Mouse (Mus musculus) limb, embryonic 15.5 days (tissue): ENCODE measurements around the gene Ppm1b. TPM values are rescaled to one million over a fixed set of nuclear protein-coding genes. Genes with fewer than 3 reads are reported as not detected.

Experiments used
- ATAC-seq: fragments of 200-750 bp; cut with Nextera tagmentation; 2 replicates; pipeline ENCODE4 v1.8.0; 2017; ENCODE audit warnings: low read depth, moderate TSS enrichment; ENCODE audit not compliant: insufficient number of reproducible peaks, low FRiP score, low TSS enrichment
- H3K27ac ChIP-seq: fragments of 300-500 bp; sonication (generic); 2 replicates; pipeline ENCODE4 v1.5.1; 2015; ENCODE audit warnings: moderate library complexity, mild to moderate bottlenecking, inconsistent platforms
- H3K27me3 ChIP-seq: fragments of 300-500 bp; sonication (generic); 2 replicates; pipeline ENCODE4 v1.6.1; 2015; ENCODE audit warnings: inconsistent platforms
- H3K36me3 ChIP-seq: fragments of 300-500 bp; sonication (generic); 2 replicates; pipeline ENCODE4 v1.6.1; 2015; ENCODE audit warnings: inconsistent platforms
- H3K4me1 ChIP-seq: fragments of 300-500 bp; sonication (generic); 2 replicates; pipeline ENCODE4 v1.6.1; 2015; ENCODE audit warnings: inconsistent platforms
- H3K4me2 ChIP-seq: fragments of 300-500 bp; sonication (generic); 2 replicates; pipeline ENCODE4 v1.6.1; 2015; ENCODE audit warnings: mild to moderate bottlenecking, inconsistent platforms
- H3K4me3 ChIP-seq: fragments of 300-500 bp; sonication (generic); 2 replicates; pipeline ENCODE4 v1.5.1; 2015; ENCODE audit warnings: mild to moderate bottlenecking, inconsistent platforms
- H3K9ac ChIP-seq: fragments of 300-500 bp; sonication (generic); 2 replicates; pipeline ENCODE4 v1.6.1; 2015; ENCODE audit warnings: inconsistent platforms
- H3K9me3 ChIP-seq: fragments of 300-500 bp; sonication (generic); 2 replicates; pipeline ENCODE4 v1.6.1; 2016; ENCODE audit warnings: inconsistent platforms
- WGBS: fragments of 180-500 bp; shearing (Covaris S2); methylation state at CpG from one replicate; pipeline ENCODE4 v1.1.7; 2015; 5-methylcytosine and 5-hydroxymethylcytosine counted together
- polyA plus RNA-seq: library from polyadenylated mRNA; unstranded; fragments of >200 nt; fragmentation: Nextera tagmentation; extraction: Ambion mirVana; gene quantifications from 2 replicates; pipeline ENCODE4 v1.2.1, GENCODE M21; 2015

Gene Ppm1b
- polyA plus RNA-seq, 1 experiment from 2014 or later = 63.7 TPM

- no peak for ATAC-seq
- no peak overlapping the region for H3K9ac ChIP-seq
- 0 out of 2 replicates have a peak, but pooled peaks cover 3% of the 10 kb centered on the region for H3K36me3 ChIP-seq
- no peak overlapping the region for H3K27ac ChIP-seq
- H3K4me1 ChIP-seq = no peaks in the 10 kb centered on the region
- H3K4me2 ChIP-seq = no peak overlapping the region
- no peaks in the 10 kb centered on the region for H3K9me3 ChIP-seq
- H3K27me3 ChIP-seq = no peaks in the 10 kb centered on the region
- no peak overlapping the region for H3K4me3 ChIP-seq
- WGBS = 87% methylated on average over 6 of the region's 6 CpGs
These were observed 69.9 kb downstream of the Ppm1b start for GRCm38 (mm10) chr17:85026436-85026835.

DNA sequence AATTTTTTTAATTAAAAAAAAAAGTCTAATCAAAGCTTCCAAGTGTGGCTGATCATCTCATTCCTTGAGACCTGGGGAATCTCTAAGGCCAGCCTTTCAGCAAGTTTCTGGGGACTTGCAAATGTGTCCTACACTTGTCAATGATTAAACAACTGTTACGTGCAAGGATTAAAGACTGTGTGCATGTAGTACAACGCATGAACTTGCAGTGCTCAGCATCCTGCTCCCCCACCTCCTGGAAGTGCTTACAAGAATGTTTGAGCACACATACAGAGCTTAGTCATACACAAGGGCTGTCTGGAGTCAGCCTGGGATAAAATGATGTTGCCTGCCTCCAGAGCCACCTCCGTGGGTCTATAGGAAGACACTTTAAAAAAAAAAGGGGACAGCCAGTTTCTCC is 70.7 kb downstream of the Ppm1b start:
- H3K4me3 ChIP-seq = no peak overlapping the region
- H3K4me1 ChIP-seq = no peaks in the 10 kb centered on the region
- no peaks in the 10 kb centered on the region for H3K9me3 ChIP-seq
- 0 out of 2 replicates have a peak, but pooled peaks cover 3% of the 10 kb centered on the region for H3K36me3 ChIP-seq
- no peaks in the 10 kb centered on the region for H3K27me3 ChIP-seq
- H3K9ac ChIP-seq = no peak overlapping the region
- ATAC-seq = no peak
- no peak overlapping the region for H3K27ac ChIP-seq
- 86% methylated on average over 3 of the region's 3 CpGs for WGBS
- H3K4me2 ChIP-seq = no peak overlapping the region

- no peak within 1 kb of the TSS for H3K9ac ChIP-seq
These were observed 71.7 kb downstream of the Ppm1b start, which contains the start of gene Slc3a1 for GRCm38 (mm10) chr17:85028093-85028739. Gene Slc3a1, plus strand, starts transcription at chr17:85028376.

DNA sequence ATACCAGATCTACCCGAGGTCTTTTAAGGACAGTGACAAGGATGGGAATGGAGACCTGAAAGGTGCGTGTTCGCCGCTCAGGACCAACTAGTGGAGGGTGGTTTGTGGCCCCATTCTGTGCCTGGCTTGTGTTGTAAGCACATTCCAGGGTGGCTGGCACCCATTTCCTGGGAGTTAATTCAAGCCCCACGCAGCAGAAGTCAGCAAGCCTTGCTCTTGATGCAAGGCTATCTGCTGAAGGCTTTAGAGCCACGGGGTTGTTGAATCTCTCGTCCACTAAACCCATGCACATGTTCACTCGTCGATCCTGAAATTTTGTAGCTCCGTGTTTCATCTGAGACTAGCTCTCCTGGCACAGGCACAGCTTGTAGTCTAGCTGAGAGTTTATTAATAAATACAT is 72.3 kb downstream of the Ppm1b start:
- Histone ChIP-seq H3K27ac (no peak overlapping the region), H3K4me2 (no peak overlapping the region), H3K9me3 (no peaks in the 10 kb centered on the region), H3K9ac (no peak overlapping the region), H3K4me1 (no peaks in the 10 kb centered on the region), H3K4me3 (no peak overlapping the region), H3K36me3 (0 out of 2 replicates have a peak, but pooled peaks cover 3% of the 10 kb centered on the region), H3K27me3 (no peaks in the 10 kb centered on the region)
- ATAC-seq = no peak
- WGBS = 93% methylated on average over 10 of the region's 10 CpGs

More at GRCm38 (mm10) chr17:85028093-85028739, 71.7 kb downstream of the Ppm1b start, which contains the start of gene Slc3a1:
- H3K4me1 ChIP-seq = no peaks in the 10 kb centered on the region
- 0 out of 2 replicates have a peak, but pooled peaks cover 3% of the 10 kb centered on the region for H3K36me3 ChIP-seq
- no peak for ATAC-seq
- no peak within 1 kb of the TSS for H3K4me3 ChIP-seq
- H3K4me2 ChIP-seq = no peak within 1 kb of the TSS
- H3K27ac ChIP-seq = no peak within 1 kb of the TSS
- no peaks in the 10 kb centered on the region for H3K27me3 ChIP-seq
- WGBS = 91% methylated on average over 20 of the region's 20 CpGs
- no peaks in the 10 kb centered on the region for H3K9me3 ChIP-seq

GRCm38 (mm10) chr17:85030651-85031050 is 74.1 kb downstream of the Ppm1b start:
- H3K27me3 ChIP-seq = no peaks in the 10 kb centered on the region
- WGBS = 69% methylated on average over 5 of the region's 5 CpGs
- no peaks in the 10 kb centered on the region for H3K36me3 ChIP-seq
- no peak overlapping the region for H3K4me2 ChIP-seq
- H3K9ac ChIP-seq = no peak overlapping the region
- no peaks in the 10 kb centered on the region for H3K9me3 ChIP-seq
- no peak overlapping the region for H3K4me3 ChIP-seq
- ATAC-seq = no peak
- H3K27ac ChIP-seq = no peak overlapping the region
- H3K4me1 ChIP-seq = no peaks in the 10 kb centered on the region

- no peak for ATAC-seq
- Histone ChIP-seq H3K9me3 (no peaks in the 10 kb centered on the region), H3K36me3 (no peaks in the 10 kb centered on the region), H3K27me3 (no peaks in the 10 kb centered on the region), H3K4me2 (no peak overlapping the region), H3K4me1 (no peaks in the 10 kb centered on the region), H3K4me3 (no peak overlapping the region), H3K9ac (no peak overlapping the region), H3K27ac (no peak overlapping the region)
- 84% methylated on average over 3 of the region's 3 CpGs for WGBS
These were observed 76.5 kb downstream of the Ppm1b start for GRCm38 (mm10) chr17:85033087-85033486.

- H3K36me3 ChIP-seq = no peaks in the 10 kb centered on the region
- no peaks in the 10 kb centered on the region for H3K4me1 ChIP-seq
- no peaks in the 10 kb centered on the region for H3K27me3 ChIP-seq
- no peak overlapping the region for H3K4me3 ChIP-seq
- ATAC-seq = no peak
- no peak overlapping the region for H3K4me2 ChIP-seq
- WGBS = 61% methylated on average over 11 of the region's 11 CpGs
- H3K9me3 ChIP-seq = no peaks in the 10 kb centered on the region
- H3K27ac ChIP-seq = no peak overlapping the region
- H3K9ac ChIP-seq = no peak overlapping the region
These were observed 77.5 kb downstream of the Ppm1b start for GRCm38 (mm10) chr17:85034068-85034467.

DNA sequence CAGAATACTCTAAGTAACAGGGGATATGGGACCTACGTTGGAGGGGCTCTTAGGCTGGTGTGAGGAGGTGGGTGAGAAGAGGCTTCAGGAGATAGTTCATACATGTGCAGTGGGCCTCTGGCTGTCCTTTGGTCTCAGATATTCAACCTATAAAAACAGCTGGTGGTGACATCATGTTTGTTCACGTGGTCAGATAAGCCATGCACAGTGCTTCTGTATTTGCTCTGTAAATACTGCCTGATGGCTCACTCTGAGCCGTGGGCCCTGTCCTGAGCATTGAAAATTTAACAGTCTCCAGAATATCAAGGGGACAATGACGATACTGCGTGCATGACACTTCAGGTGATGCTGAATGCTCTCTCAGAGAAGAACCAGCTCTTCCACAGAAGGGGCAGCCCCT is 81.3 kb downstream of the Ppm1b start:
- Histone ChIP-seq H3K9ac (no peak overlapping the region), H3K27ac (no peak overlapping the region), H3K4me3 (no peak overlapping the region), H3K4me2 (no peak overlapping the region), H3K4me1 (no peaks in the 10 kb centered on the region), H3K36me3 (no peaks in the 10 kb centered on the region), H3K27me3 (no peaks in the 10 kb centered on the region), H3K9me3 (no peaks in the 10 kb centered on the region)
- 80% methylated on average over 5 of the region's 5 CpGs for WGBS
- no peak for ATAC-seq

DNA sequence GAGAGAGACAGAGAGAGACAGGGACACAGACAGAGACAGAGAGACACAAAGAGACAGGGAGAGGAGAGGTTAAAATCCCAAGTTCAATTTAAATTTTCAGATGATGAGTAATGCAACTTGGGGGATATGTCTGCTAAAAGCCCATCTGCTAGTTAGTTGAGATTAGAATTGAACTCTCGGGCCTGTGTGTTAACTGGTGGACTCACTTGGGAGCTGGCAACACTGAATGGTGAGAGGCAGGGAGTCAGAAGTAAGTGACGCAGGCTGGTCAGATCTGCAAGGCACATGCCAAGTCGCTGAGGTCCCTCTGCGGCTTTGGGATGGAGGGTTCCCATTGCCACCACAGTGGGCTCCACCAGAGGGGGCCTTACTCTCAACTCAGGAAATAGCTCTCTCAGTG is 81.8 kb downstream of the Ppm1b start:
- 81% methylated on average over 4 of the region's 4 CpGs for WGBS

GRCm38 (mm10) chr17:85038761-85039160 is 82.2 kb downstream of the Ppm1b start:
- H3K4me3 ChIP-seq = no peak overlapping the region
- H3K4me1 ChIP-seq = no peaks in the 10 kb centered on the region
- no peaks in the 10 kb centered on the region for H3K27me3 ChIP-seq
- WGBS = 89% methylated on average over 5 of the region's 5 CpGs
- no peak overlapping the region for H3K9ac ChIP-seq
- ATAC-seq = no peak
- H3K27ac ChIP-seq = no peak overlapping the region
- no peaks in the 10 kb centered on the region for H3K9me3 ChIP-seq
- no peak overlapping the region for H3K4me2 ChIP-seq
- H3K36me3 ChIP-seq = no peaks in the 10 kb centered on the region

More for the DNA sequence above, 81.8 kb downstream of the Ppm1b start:
- H3K9ac ChIP-seq = no peak overlapping the region
- no peaks in the 10 kb centered on the region for H3K27me3 ChIP-seq
- H3K9me3 ChIP-seq = no peaks in the 10 kb centered on the region
- no peaks in the 10 kb centered on the region for H3K36me3 ChIP-seq
- H3K4me1 ChIP-seq = no peaks in the 10 kb centered on the region
- H3K27ac ChIP-seq = no peak overlapping the region
- ATAC-seq = no peak
- H3K4me2 ChIP-seq = no peak overlapping the region
- H3K4me3 ChIP-seq = no peak overlapping the region

GRCm38 (mm10) chr17:85040913-85041312 is 84.4 kb downstream of the Ppm1b start:
- no peak for ATAC-seq
- no peak overlapping the region for H3K27ac ChIP-seq
- H3K4me3 ChIP-seq = no peak overlapping the region
- H3K36me3 ChIP-seq = no peaks in the 10 kb centered on the region
- H3K4me1 ChIP-seq = no peaks in the 10 kb centered on the region
- WGBS = 81% methylated on average over 7 of the region's 7 CpGs
- no peaks in the 10 kb centered on the region for H3K27me3 ChIP-seq
- no peak overlapping the region for H3K4me2 ChIP-seq
- H3K9me3 ChIP-seq = no peaks in the 10 kb centered on the region
- no peak overlapping the region for H3K9ac ChIP-seq

GRCm38 (mm10) chr17:85042419-85042818 is 85.9 kb downstream of the Ppm1b start:
- Histone ChIP-seq H3K27me3 (no peaks in the 10 kb centered on the region), H3K36me3 (no peaks in the 10 kb centered on the region), H3K4me2 (no peak overlapping the region), H3K9ac (no peak overlapping the region), H3K27ac (no peak overlapping the region), H3K4me1 (no peaks in the 10 kb centered on the region), H3K4me3 (no peak overlapping the region), H3K9me3 (no peaks in the 10 kb centered on the region)
- WGBS = 87% methylated on average over 6 of the region's 6 CpGs
- no peak for ATAC-seq
